Mouse (Mus musculus) limb, embryonic 11.5 days (tissue): Measurements from ENCODE around the gene Panx3. TPM values are rescaled to one million over a fixed set of nuclear protein-coding genes. Genes with fewer than 3 reads are reported as not detected.

Experiments
- ATAC-seq: fragments of 200-750 bp; cut with Nextera tagmentation; 2 replicates; pipeline ENCODE4 v1.8.0; 2017; ENCODE audit warnings: low read depth; ENCODE audit not compliant: insufficient number of reproducible peaks, low FRiP score, low TSS enrichment
- DNase-seq: peaks from one replicate; pipeline ENCODE4 v3.0.0-alpha.2; 2015; ENCODE audit warnings: low spot score
- H3K27ac ChIP-seq: fragments of 300-500 bp; sonication (generic); replicated peaks from 2 replicates; pipeline ENCODE4 v1.5.1; 2014; ENCODE audit warnings: low read depth, mild to moderate bottlenecking, low read length
- H3K27me3 ChIP-seq: fragments of 300-500 bp; sonication (generic); 2 replicates; pipeline ENCODE4 v1.6.1; 2014; ENCODE audit warnings: mild to moderate bottlenecking, low read length, mixed read lengths; ENCODE audit not compliant: control insufficient read depth, insufficient read depth
- H3K36me3 ChIP-seq: fragments of 300-500 bp; sonication (generic); 2 replicates; pipeline ENCODE4 v1.6.1; 2014; ENCODE audit warnings: mild to moderate bottlenecking, low read length, moderate library complexity, mixed read lengths; ENCODE audit not compliant: control insufficient read depth, insufficient read depth
- H3K4me1 ChIP-seq: fragments of 300-500 bp; sonication (generic); 2 replicates; pipeline ENCODE4 v1.6.1; 2014; ENCODE audit warnings: low read length, mixed read lengths; ENCODE audit not compliant: control insufficient read depth, insufficient read depth
- H3K4me2 ChIP-seq: fragments of 300-500 bp; sonication (generic); 2 replicates; pipeline ENCODE4 v1.6.1; 2014; ENCODE audit warnings: low read depth, mild to moderate bottlenecking, moderate library complexity; ENCODE audit not compliant: severe bottlenecking
- H3K4me3 ChIP-seq: fragments of 300-500 bp; sonication (generic); 2 replicates; pipeline ENCODE4 v1.5.1; 2014; ENCODE audit warnings: low read depth, low read length
- H3K9ac ChIP-seq: fragments of 300-500 bp; sonication (generic); 2 replicates; pipeline ENCODE4 v1.6.1; 2014; ENCODE audit warnings: mild to moderate bottlenecking, low read length
- H3K9me3 ChIP-seq: fragments of 300-500 bp; sonication (generic); 2 replicates; pipeline ENCODE4 v1.6.1; 2016; ENCODE audit warnings: low read length; ENCODE audit not compliant: control insufficient read depth
- WGBS: fragments of 180-500 bp; shearing (Covaris S2); extraction: QIAGEN DNeasy Blood & Tissue Kit; methylation state at CpG from one replicate; pipeline ENCODE4 v1.1.7; 2014; 5-methylcytosine and 5-hydroxymethylcytosine counted together
- polyA plus RNA-seq: library from polyadenylated mRNA; unstranded; fragments of >200 nt; fragmentation: Nextera tagmentation; extraction: Ambion mirVana; gene quantifications from 2 replicates; pipeline ENCODE4 v1.2.1, GENCODE M21; 2014

Gene Panx3
- polyA plus RNA-seq, 1 experiment from 2014 or later = not detected

- DNase-seq = no peak
- no peak overlapping the region for H3K4me3 ChIP-seq
- no peak overlapping the region for H3K9ac ChIP-seq
- H3K9me3 ChIP-seq = no peaks in the 10 kb centered on the region
- 94% methylated on average over 1 of the region's 1 CpGs for WGBS
- ATAC-seq = no peak
- no peak overlapping the region for H3K27ac ChIP-seq
- no peak overlapping the region for H3K4me2 ChIP-seq
- H3K4me1 ChIP-seq = no peaks in the 10 kb centered on the region
- no peaks in the 10 kb centered on the region for H3K36me3 ChIP-seq
- no peaks in the 10 kb centered on the region for H3K27me3 ChIP-seq
Measured at GRCm38 (mm10) chr9:37627263-37627662, 41.8 kb downstream of the Panx3 start.

- ATAC-seq (no peak), DNase-seq (no peak)
- no peaks in the 10 kb centered on the region for H3K9me3 ChIP-seq
- H3K27ac ChIP-seq = no peak overlapping the region
- H3K36me3 ChIP-seq = no peaks in the 10 kb centered on the region
- no peak overlapping the region for H3K9ac ChIP-seq
- no peaks in the 10 kb centered on the region for H3K27me3 ChIP-seq
- no peak overlapping the region for H3K4me2 ChIP-seq
- no peaks in the 10 kb centered on the region for H3K4me1 ChIP-seq
- 25% methylated on average over 3 of the region's 3 CpGs for WGBS
- H3K4me3 ChIP-seq = no peak overlapping the region
Measured at GRCm38 (mm10) chr9:37626103-37626567, 42.9 kb downstream of the Panx3 start.

DNA sequence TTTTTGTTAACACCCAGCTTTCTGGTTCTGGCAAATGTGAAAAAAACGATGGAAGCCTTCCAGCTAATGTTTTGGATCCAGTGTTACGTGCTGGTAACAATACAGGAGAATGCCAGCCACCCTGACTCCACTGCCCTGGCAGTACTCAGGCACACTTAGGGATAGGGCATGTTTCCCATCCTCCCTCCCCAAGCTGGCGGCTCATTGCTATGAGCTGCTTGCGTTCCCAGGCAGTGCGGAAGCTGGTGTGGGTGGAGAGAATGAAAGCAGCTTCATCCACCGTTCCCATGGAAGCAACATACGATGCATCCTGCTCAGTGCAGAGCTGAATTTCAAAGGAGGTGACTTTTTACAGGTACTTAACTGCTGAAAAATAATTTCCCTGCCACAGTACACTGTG lies 43.4 kb downstream of the Panx3 start:
- ATAC-seq = no peak
- Histone ChIP-seq H3K36me3 (no peaks in the 10 kb centered on the region), H3K27ac (no peak overlapping the region), H3K4me1 (no peaks in the 10 kb centered on the region), H3K9ac (no peak overlapping the region), H3K4me3 (no peak overlapping the region), H3K4me2 (no peak overlapping the region), H3K9me3 (no peaks in the 10 kb centered on the region), H3K27me3 (no peaks in the 10 kb centered on the region)
- WGBS = 31% methylated on average over 7 of the region's 7 CpGs
- DNase-seq = no peak

GRCm38 (mm10) chr9:37625129-37625528 lies 43.9 kb downstream of the Panx3 start:
- ATAC-seq = no peak
- Histone ChIP-seq H3K27me3 (no peaks in the 10 kb centered on the region), H3K4me3 (no peak overlapping the region), H3K4me1 (no peaks in the 10 kb centered on the region), H3K9ac (no peak overlapping the region), H3K4me2 (no peak overlapping the region), H3K36me3 (no peaks in the 10 kb centered on the region), H3K27ac (no peak overlapping the region), H3K9me3 (no peaks in the 10 kb centered on the region)
- no peak for DNase-seq
- whole genome bisulfite sequencing = 50% methylated on average over 3 of the region's 3 CpGs

DNA sequence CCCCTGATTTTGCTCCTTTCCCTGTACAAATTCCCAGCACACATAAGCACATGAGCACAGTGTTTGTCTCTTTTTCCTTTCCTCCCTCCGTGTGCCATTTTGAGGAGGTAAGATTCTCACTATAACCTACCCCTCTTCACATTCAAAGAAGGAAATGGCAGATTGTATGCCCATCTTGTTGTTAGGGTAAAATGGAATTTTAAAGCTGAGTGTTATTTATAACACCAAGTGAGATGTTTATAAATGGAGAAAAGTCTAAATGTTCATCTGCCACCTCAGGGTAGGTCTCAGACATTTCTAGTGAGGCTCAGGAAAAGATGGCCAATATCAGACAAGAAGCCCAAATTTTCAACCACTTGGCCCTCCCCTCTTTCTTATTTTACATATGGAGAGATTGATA lies 44.5 kb downstream of the Panx3 start:
- no peaks in the 10 kb centered on the region for H3K27me3 ChIP-seq
- H3K4me2 ChIP-seq = no peak overlapping the region
- H3K4me1 ChIP-seq = no peaks in the 10 kb centered on the region
- H3K4me3 ChIP-seq = no peak overlapping the region
- no peak overlapping the region for H3K9ac ChIP-seq
- no peaks in the 10 kb centered on the region for H3K36me3 ChIP-seq
- no peak overlapping the region for H3K27ac ChIP-seq
- no peaks in the 10 kb centered on the region for H3K9me3 ChIP-seq
- DNase-seq (no peak), ATAC-seq (no peak)
- 71% methylated on average over 1 of the region's 1 CpGs for WGBS

- WGBS = 94% methylated on average over 3 of the region's 3 CpGs
- DNase-seq (no peak), ATAC-seq (no peak)
- no peaks in the 10 kb centered on the region for H3K36me3 ChIP-seq
- no peaks in the 10 kb centered on the region for H3K4me1 ChIP-seq
- no peak overlapping the region for H3K9ac ChIP-seq
- no peak overlapping the region for H3K4me2 ChIP-seq
- no peaks in the 10 kb centered on the region for H3K27me3 ChIP-seq
- no peak overlapping the region for H3K4me3 ChIP-seq
- no peaks in the 10 kb centered on the region for H3K9me3 ChIP-seq
- H3K27ac ChIP-seq = no peak overlapping the region
Measured at GRCm38 (mm10) chr9:37623981-37624380, 45.1 kb downstream of the Panx3 start.

GRCm38 (mm10) chr9:37621290-37621689 lies 47.7 kb downstream of the Panx3 start:
- Histone ChIP-seq H3K4me2 (no peak overlapping the region), H3K9ac (no peak overlapping the region), H3K27ac (no peak overlapping the region), H3K27me3 (no peaks in the 10 kb centered on the region), H3K4me3 (no peak overlapping the region), H3K36me3 (no peaks in the 10 kb centered on the region), H3K9me3 (no peaks in the 10 kb centered on the region), H3K4me1 (no peaks in the 10 kb centered on the region)
- DNase-seq (no peak), ATAC-seq (no peak)
- WGBS = 78% methylated on average over 6 of the region's 6 CpGs

DNA sequence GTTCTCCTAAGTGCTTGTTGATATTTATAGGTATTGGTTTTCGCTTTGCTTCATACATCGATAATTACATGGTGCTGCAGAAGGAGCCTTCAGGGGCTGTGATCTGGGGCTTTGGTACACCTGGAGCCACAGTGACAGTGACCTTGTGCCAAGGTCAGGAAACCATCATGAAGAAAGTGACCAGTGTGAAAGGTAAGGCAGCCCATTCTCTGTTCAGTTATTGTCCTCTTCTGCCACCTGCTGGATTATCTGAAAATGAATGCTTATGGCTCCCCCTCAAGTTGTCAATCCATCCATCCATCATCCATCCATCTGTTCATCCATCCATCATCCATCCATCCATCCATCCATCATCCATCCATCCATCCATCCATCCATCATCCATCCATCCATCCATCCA lies 52.3 kb downstream of the Panx3 start:
- ATAC-seq (no peak), DNase-seq (peak; percentile 32)
- Histone ChIP-seq H3K27me3 (no peaks in the 10 kb centered on the region), H3K4me3 (no peak overlapping the region), H3K9me3 (no peaks in the 10 kb centered on the region), H3K9ac (no peak overlapping the region), H3K4me1 (no peaks in the 10 kb centered on the region), H3K4me2 (no peak overlapping the region), H3K36me3 (no peaks in the 10 kb centered on the region), H3K27ac (no peak overlapping the region)
- WGBS = 50% methylated on average over 2 of the region's 2 CpGs

GRCm38 (mm10) chr9:37615220-37615619 lies 53.8 kb downstream of the Panx3 start:
- Histone ChIP-seq H3K4me3 (no peak overlapping the region), H3K27ac (no peak overlapping the region), H3K9ac (no peak overlapping the region), H3K36me3 (no peaks in the 10 kb centered on the region), H3K27me3 (no peaks in the 10 kb centered on the region), H3K4me2 (no peak overlapping the region), H3K4me1 (no peaks in the 10 kb centered on the region), H3K9me3 (no peaks in the 10 kb centered on the region)
- no peak for ATAC-seq
- DNase-seq = no peak
- 63% methylated on average over 5 of the region's 5 CpGs for WGBS
